Mouse (Mus musculus): ENCODE results near the gene Phlpp1.
"Not testable (repeated sequence)": the region's sequence is repeated elsewhere in the genome, so short reads cannot be mapped to it uniquely, and the experiment has no call there.

Gene Phlpp1

DNA sequence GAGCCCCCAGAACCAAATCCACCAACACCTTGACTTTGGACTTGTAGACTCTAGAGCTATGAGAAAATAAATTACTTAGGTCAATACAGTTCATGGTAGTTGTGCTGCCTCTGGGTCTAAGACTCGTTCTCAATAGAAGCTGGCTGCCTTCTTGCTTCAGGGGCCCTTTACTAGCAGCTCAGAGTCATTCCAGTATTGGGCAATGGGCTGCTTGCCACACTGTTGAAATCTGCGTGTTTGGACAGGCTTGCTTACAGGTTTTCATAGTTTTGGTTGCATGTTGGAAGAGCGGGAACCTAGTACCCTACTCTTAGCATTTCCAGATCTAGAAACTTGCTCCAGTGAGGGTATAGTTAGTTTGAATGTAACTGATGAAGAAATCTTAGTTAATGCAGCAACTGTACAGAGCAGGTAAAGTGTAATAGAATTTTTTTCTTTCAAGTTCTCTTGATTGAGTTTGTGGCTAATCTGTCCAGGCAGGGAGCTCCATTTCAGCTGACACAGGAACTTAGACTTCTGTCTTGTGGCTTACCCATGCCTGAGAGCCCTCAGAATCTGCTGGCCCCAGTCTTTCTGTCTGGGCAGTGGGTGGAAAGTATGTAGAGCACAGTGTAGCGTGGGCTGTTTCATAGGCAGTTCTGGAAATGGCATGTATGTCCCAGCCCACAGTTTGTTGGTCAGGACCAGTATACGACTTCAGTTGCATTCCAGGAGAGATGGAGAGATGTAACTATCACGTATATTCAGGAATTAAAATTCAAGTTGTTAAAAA, 96.7 kb downstream of the Phlpp1 start:
- DNase-seq: no peak

DNA sequence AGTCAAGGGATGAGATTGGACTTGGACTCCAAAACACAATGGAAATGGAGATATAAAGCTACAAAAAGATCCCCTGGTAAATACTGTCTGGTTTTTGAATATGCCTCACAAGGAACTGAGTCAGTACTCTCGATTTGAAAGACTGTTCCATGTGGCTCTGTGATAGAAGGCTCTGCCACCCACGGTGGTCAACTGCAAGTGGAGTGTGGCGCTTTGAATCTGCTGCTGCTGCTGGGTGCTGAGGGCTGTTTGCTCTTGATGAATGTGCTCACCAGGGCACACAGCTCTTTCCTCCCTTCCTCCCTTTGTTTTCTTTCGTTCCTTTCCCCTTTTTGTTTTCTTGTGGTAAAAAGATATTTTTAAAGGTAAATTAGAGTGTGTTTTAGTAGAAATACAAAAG, 97.8 kb downstream of the Phlpp1 start:
- DNase-seq: no peak

GRCm38 (mm10) chr1:106272916-106273315, 101.4 kb downstream of the Phlpp1 start:
- DNase-seq: no peak

- DNase-seq: no peak
These were observed 102.2 kb downstream of the Phlpp1 start for GRCm38 (mm10) chr1:106273801-106274200.

DNA sequence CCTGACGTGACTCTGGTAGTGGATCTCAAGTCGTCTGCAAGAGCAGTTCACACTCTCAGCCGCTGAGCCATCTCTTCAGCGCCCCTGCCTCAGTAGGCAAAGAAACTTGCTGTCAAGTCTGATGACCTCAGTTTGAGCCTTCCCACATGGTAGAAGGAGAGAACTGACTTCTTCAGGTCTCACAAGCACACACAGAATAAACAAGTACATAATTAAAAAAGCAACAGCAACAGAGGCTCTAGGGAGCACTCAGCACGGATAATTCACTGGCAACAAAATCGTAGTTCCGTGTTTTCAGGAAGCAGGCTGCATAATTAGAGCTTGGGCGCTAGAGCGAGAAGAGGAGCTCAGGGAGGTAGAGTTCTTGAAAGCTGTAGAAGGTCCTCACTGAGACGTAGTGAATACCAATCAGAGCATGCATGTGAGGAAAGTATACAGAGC, 103.0 kb downstream of the Phlpp1 start:
- DNase-seq: no peak

DNA sequence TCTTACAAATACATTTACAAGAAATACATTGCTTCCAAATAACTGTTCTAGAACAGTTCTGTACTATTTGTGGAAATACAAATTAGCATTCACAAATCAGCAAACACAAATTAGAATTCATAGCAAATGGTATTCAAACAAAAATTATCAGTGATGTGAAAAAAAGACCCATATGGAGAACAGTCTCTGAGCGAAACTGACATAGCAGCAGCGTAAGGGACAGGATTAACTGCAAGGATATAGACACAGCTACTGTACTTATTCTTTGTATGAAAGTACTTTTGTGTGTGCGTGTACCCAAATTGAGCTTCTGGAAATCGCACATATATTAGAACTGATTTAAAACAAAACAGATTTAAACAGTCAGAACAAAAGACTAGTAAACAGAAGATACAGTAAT, 103.6 kb downstream of the Phlpp1 start:
- no peak for DNase-seq

DNA sequence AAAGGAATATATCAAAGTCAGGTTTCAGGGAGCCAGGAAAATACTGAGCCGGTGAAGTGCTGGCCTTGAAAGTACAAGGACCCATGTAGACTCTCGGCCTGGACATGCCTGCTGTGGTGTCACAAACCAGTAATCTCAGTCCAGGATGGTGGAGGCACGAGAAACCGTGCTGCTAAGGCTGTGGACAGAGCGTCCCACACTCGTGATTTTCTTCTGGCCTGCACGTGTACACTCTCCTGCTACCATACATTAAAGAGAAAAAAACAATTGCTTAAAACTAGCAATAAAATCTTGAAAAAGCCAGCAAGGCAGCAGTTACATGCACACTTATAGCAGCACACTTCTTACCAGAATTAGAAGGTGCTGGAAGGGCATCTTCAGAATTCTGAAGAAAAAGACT, 104.2 kb downstream of the Phlpp1 start:
- DNase-seq: no peak

GRCm38 (mm10) chr1:106276824-106277223, 105.3 kb downstream of the Phlpp1 start:
- DNase-seq: no peak

- no peak for DNase-seq
These were observed 105.7 kb downstream of the Phlpp1 start for GRCm38 (mm10) chr1:106277286-106277685.

DNA sequence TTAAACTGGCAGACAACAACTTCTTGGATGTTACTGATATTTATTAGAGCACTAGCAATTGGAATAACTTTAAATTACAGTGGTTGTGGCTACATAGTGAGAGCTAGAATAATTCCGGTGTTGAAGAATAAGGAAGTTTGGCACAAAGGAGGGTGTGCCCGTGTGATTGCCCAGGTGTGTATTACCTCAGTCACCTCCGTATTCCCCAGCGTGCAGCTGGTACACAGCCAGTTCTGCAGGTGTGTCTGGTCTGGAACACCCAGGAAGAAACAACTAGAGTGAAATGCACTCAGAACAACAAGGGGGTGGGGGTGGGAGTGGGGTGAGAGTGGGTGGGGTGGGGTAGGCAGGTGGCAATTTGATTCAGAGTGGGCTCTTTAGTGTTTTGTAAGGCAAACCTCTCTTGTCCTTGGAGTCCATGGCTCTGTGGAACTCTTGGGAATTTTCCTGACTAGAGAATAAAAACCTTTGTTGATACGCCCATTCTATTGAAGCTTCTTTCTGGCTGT, 107.1 kb downstream of the Phlpp1 start:
- DNase-seq: no peak

GRCm38 (mm10) chr1:106279404-106280123, 108.0 kb downstream of the Phlpp1 start:
- no peak for DNase-seq

- no peak for DNase-seq
These were observed 108.8 kb downstream of the Phlpp1 start for GRCm38 (mm10) chr1:106280171-106280913.

- no peak for DNase-seq
These were observed 115.3 kb downstream of the Phlpp1 start for GRCm38 (mm10) chr1:106286815-106287214.

- DNase-seq: no peak
These were observed 117.5 kb downstream of the Phlpp1 start for GRCm38 (mm10) chr1:106289065-106289464.

DNA sequence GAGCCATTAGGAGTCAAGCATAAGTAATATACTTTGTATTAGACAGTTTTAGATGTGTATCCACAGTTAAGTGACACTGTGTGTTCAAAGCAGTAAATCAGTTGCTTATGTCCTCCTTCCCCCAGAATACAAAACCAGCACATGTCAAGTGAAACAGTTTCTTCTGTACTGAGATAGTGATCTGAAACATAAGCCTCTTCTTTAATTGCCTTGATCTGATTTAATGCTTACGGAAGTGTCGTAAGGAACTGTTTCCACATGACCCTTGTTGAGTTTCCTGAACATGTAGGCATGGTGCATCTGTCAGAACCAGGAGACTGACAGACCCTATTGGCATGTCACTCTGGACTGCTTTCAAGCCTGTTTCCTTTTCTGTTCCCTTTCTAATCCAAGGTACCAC, 118.0 kb downstream of the Phlpp1 start:
- no peak for DNase-seq

GRCm38 (mm10) chr1:106309394-106310039, 138.0 kb downstream of the Phlpp1 start:
- no peak for DNase-seq

GRCm38 (mm10) chr1:106310285-106310684, 138.7 kb downstream of the Phlpp1 start:
- DNase-seq: no peak

DNA sequence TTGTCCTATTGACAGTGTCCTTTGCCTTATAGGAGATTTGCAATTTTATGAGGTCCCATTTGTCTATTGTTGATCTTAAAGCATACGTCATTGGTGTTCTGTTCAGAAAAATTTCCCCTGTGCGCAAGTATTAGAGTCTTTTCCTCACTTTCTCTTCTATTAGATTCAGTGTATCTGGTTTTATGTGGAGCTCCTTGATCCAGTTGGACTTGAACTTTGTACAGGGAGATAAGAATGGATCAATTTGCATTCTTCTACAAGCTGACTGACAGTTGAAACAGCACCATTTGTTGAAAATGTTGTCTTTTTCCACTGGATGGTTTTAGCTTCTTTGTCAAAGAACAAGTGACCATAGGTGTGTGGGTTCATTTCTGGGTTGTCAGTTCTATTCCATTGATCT, 140.3 kb downstream of the Phlpp1 start:
- DNase-seq: not testable (repeated sequence)

DNA sequence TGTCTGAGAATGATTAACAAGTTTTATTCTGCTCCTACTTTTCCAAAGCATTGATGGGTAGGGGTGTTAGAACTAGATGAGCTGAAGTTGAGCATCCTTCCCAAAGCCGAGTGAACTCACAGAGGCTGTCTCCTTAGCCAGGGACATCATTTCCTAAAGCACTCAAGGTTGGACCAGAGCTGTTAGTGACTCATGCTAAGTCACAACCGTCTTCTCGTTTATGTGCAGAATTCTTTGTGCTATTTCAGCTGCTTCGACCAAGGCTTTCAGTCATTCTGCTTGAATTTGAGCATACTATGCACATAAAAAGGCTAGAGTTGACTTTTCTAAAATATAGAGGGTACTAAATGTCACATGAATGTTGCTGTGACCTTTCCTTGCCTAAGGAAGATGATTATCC, 142.9 kb downstream of the Phlpp1 start:
- DNase-seq: no peak

DNA sequence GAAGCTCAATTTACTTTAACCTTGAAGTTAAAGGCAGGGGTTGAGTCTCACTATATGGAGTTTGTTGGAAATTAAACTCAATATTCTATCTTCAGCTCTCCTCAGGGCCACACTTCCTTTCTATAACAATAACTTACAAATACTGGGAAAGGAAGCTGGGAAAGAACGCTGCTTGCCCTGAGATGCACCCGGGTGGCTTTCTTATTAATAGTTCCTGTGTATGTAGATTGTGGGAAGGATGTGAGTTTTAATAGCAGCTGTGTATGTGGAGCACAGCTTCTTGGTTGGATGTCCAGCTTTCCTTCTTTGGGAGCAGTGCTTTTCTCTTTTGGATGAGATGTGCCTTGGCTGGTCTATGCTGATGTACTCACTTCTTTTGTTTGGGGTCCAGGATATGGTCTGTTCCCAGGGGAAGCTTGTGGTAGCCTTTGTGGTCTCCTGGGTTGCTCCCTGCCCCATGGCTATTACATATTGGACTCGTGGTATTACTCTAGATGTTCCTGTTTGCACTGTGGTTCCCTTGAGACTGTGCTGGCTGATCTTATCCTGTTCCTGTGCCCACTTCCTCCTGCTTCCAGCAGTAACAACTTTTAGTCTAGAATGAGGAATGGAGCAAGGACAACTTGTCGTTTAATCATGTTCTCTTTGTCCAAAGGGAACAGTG, 145.2 kb downstream of the Phlpp1 start:
- DNase-seq: no peak

DNA sequence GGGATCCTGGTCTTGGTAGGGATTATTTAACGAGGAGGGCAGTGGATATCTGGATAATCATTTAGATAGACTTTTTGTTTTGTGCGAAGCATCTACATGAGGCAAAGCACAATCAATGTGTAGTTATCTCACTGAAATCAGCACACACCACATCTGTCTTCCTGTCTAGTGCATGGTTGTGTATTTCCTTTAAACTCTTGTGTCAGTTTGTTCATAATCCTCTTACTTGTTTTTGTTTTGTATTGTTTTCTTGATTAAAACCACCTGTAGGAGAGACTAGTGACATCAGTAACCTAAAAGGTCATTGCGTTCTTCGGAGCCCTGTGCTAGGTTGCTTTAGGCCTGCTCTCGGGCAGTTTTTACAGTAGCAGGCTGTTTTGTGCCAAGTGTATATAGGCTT, 146.8 kb downstream of the Phlpp1 start:
- no peak for DNase-seq

- no peak for DNase-seq
These were observed 149.0 kb downstream of the Phlpp1 start for GRCm38 (mm10) chr1:106320583-106320982.

All from cerebellum, adult 9-11 months (tissue).